8 mouse cellular contexts compared by ENCODE assay signal in the genomic region with DNA sequence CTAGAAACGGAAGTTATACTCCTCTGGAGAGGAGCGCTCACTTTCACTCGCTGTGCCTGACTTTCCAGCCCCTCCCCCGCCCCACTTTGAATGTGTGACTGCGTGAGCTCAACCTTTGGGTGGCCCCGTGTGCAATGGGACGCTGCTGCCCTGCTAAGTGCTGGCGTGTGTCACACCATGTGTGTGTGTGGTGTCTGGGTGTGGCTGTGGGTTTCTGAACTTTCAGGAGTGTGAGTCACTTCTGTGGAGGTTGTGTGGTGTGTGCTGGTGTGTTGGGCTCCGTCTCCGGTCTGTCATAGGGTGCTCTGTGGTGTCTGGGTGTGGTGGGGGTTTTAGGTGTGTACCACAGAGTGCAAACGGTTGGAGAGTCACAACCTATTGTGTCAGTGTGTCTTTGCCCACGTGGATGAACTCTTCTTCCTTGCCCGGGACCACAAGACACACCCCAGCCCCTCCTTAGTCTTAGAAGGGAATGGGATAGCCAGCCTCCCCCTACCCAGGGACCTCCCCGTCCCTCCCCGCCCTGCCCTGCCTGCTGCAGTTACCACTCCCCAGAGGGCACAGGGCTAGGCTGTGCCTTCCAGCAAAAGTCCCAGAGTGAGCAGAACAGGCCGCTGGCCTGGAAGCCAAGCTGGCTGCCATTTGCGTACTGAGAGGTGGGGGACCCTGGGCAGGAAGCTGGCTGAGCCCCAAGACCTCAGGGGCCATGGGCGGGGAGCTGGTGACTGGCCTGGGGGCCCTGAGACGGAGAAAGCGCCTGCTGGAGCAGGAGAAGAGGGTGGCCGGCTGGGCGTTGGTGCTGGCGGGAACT. TPM values are rescaled to one million over a fixed set of nuclear protein-coding genes. Genes with fewer than 3 reads are reported as not detected.
DNase-seq lines count a peak whose midpoint lies in the region; ATAC-seq and TF ChIP-seq lines count a peak whose summit lies in the region.

Kcnn4 (plus strand) TSS at position 533 of the 811 bp plus-strand sequence.

- peak within 1 kb of the TSS; percentile 96 for H3K9ac ChIP-seq in liver, embryonic 16.5 days (ENCODE audit: low read depth, low read length)

- no peak for DNase-seq in lung, adult 2 months
- no peak for DNase-seq in lung, postnatal 36 days
- no peak for DNase-seq in embryonic facial prominence, embryonic 10.5 days (ENCODE audit: low spot score)
- DNase-seq in thymus, postnatal 0 days (ENCODE audit: low spot score) = peak; percentile 89
- no peak for DNase-seq in adrenal gland, adult 18-20 months (ENCODE audit: low spot score in 2 of 2)
- DNase-seq in left cerebral cortex, postnatal 14 days (ENCODE audit: low spot score in 2 of 2) = no peak
- no peak for DNase-seq in urinary bladder, postnatal 10 days (ENCODE audit: low spot score)

- H3K9me3 ChIP-seq in embryonic facial prominence, embryonic 10.5 days = no peaks in the 10 kb centered on the region
- H3K9me3 ChIP-seq in liver, embryonic 16.5 days (replicated peaks; ENCODE audit: control insufficient read depth, low read length) = no peaks in the 10 kb centered on the region

- peak within 1 kb of the TSS; percentile 69; the same call in 1 of the 2 replicates for H3K27ac ChIP-seq in embryonic facial prominence, embryonic 10.5 days (replicated peaks)
- H3K27ac ChIP-seq in liver, embryonic 16.5 days (ENCODE audit: low read length) = peak within 1 kb of the TSS; percentile 100

- no peak for TF ChIP-seq CTCF in lung, adult 2 months (IDR thresholded peaks at IDR 0.05; ENCODE audit: insufficient read depth, low read length)

- peak within 1 kb of the TSS; percentile 95 for H3K4me2 ChIP-seq in liver, embryonic 16.5 days (ENCODE audit: low read depth, low read length)

- peaks cover 12% of the 10 kb centered on the region for H3K4me1 ChIP-seq in lung, adult 2 months (ENCODE audit: control insufficient read depth, insufficient read depth, low read length)
- peaks cover 21% of the 10 kb centered on the region for H3K4me1 ChIP-seq in embryonic facial prominence, embryonic 10.5 days
- peaks cover 68% of the 10 kb centered on the region for H3K4me1 ChIP-seq in liver, embryonic 16.5 days (ENCODE audit: control insufficient read depth, low read depth, low read length)

- H3K4me3 ChIP-seq in lung, adult 2 months (replicated peaks; ENCODE audit: extremely low read depth, low read depth, low read length) = peak within 1 kb of the TSS; percentile 36
- H3K4me3 ChIP-seq in embryonic facial prominence, embryonic 10.5 days = peak within 1 kb of the TSS; percentile 33
- peak within 1 kb of the TSS; percentile 89 for H3K4me3 ChIP-seq in liver, embryonic 16.5 days (ENCODE audit: low read depth, low read length)

- 32% methylated on average over 23 of the region's 23 CpGs for WGBS in lung, adult 2 months
- 40% methylated on average over 23 of the region's 23 CpGs for WGBS in embryonic facial prominence, embryonic 10.5 days
- WGBS in liver, embryonic 16.5 days (ENCODE audit: insufficient replicate concordance) = 12% methylated on average over 23 of the region's 23 CpGs

- H3K27me3 ChIP-seq in embryonic facial prominence, embryonic 10.5 days (replicated peaks; ENCODE audit: low read depth, poor library complexity, severe bottlenecking) = peaks cover 5% of the 10 kb centered on the region; the same call in 1 of the 2 replicates
- H3K27me3 ChIP-seq in liver, embryonic 16.5 days (ENCODE audit: control insufficient read depth, insufficient read depth, low read depth, low read length) = no peaks in the 10 kb centered on the region

- peak; percentile 6; the same call in 1 of the 2 replicates for TF ChIP-seq POLR2A in lung, adult 2 months (IDR thresholded peaks at IDR 0.05; ENCODE audit: borderline replicate concordance, extremely low read depth, low read depth, low read length)

- no peaks in the 10 kb centered on the region for H3K36me3 ChIP-seq in embryonic facial prominence, embryonic 10.5 days (replicated peaks)
- H3K36me3 ChIP-seq in liver, embryonic 16.5 days (ENCODE audit: control insufficient read depth, insufficient read depth) = peaks cover 8% of the 10 kb centered on the region; the same call in 1 of the 2 replicates

- intact Hi-C loops in left cerebral cortex, postnatal 14 days (cut with DNase I) = no loop called here

- peak; percentile 45 for ATAC-seq in liver, embryonic 16.5 days (ENCODE audit: low read depth)

RNA-seq across cellular contexts. Expression of gene Kcnn4, which starts in this region (rescaled TPM):
- polyA plus RNA-seq in lung, adult 2 months (2012; rRNA removed) = 9.0 and 11.3 TPM in 2 replicates
- polyA plus RNA-seq in embryonic facial prominence, embryonic 10.5 days (2016; fragmentation: Nextera tagmentation; extraction: Ambion mirVana) = 3.0 and 3.5 TPM in 2 replicates
- polyA plus RNA-seq in liver, embryonic 16.5 days (2015; fragmentation: Nextera tagmentation; extraction: Ambion mirVana) = 91.9 and 93.4 TPM in 2 replicates
- 105 and 120 TPM in 2 replicates for polyA plus RNA-seq in thymus, postnatal 0 days (2015; fragmentation: Nextera tagmentation; extraction: Ambion mirVana)
- 1 to 10 TPM in 1 of 2 experiments, under 1 TPM in 1; 0.60 to 1.5 TPM for total RNA-seq in adrenal gland, adult 18-20 months (2021)
- total RNA-seq in left cerebral cortex, postnatal 14 days (2021) = under 1 TPM; 0.32 to 0.40 TPM

Comparison
In these comparisons a context has a peak if more than half of its experiments do, and no peak if none do; other contexts are left out.
1. H3K4me3 ChIP-seq: peak in every context shown above with its lines; median percentile 89 in liver, embryonic 16.5 days; 36 in lung, adult 2 months; 33 in embryonic facial prominence, embryonic 10.5 days.